Comparison of ENCODE assay signal across 14 mouse cellular contexts in genomic region chr11:25104432-25104831, GRCm38 (mm10).
A peak's percentile ranks its signal among the peaks of the same experiment; 100 is the strongest.
DNase-seq lines count a peak whose midpoint lies in the region; ATAC-seq and TF ChIP-seq lines count a peak whose summit lies in the region.
"Had no signal": no experiment of that assay in that cellular context is flagged by ENCODE, and none has a peak within 500 bp of the region (broad histone marks: within the 10 kb centered on the region; RNA-seq: fewer than 3 reads in every experiment).

No protein-coding gene starts in this region.

- H3K9me3 ChIP-seq in kidney, postnatal 0 days (replicated peaks; ENCODE audit: low read length): no peaks in the 10 kb centered on the region
- no peaks in the 10 kb centered on the region for H3K9me3 ChIP-seq in embryonic facial prominence, embryonic 11.5 days (replicated peaks; ENCODE audit: control insufficient read depth, low read length)
- no peaks in the 10 kb centered on the region for H3K9me3 ChIP-seq in limb, embryonic 12.5 days

- H3K27me3 ChIP-seq in kidney, postnatal 0 days (ENCODE audit: insufficient read depth, low read length): no peaks in the 10 kb centered on the region
- no peaks in the 10 kb centered on the region for H3K27me3 ChIP-seq in embryonic facial prominence, embryonic 11.5 days (ENCODE audit: control insufficient read depth, insufficient read depth, low read length)
- H3K27me3 ChIP-seq in limb, embryonic 12.5 days: no peaks in the 10 kb centered on the region

- DNase-seq in kidney, postnatal 0 days (ENCODE audit: low spot score): peak; percentile 54
- no peak for DNase-seq in kidney, postnatal 36 days
- peak; percentile 85 for DNase-seq in embryo, embryonic 10.5 days (ENCODE audit: low spot score)
- DNase-seq in embryonic facial prominence, embryonic 11.5 days (ENCODE audit: low spot score): peak; percentile 90
- DNase-seq in MN1 (ENCODE audit: low spot score): no peak
- no peak for DNase-seq in right cerebral cortex, adult 18-20 months
- DNase-seq in layer of hippocampus, adult 2 months (ENCODE audit: low spot score in 2 of 2): no peak
- DNase-seq: cerebellum, postnatal 25 days; kidney, adult 18-20 months; left cerebral cortex, postnatal 4 days; liver, postnatal 0 days; right cerebral cortex, postnatal 14 days had no signal

- no peak overlapping the region for H3K4me3 ChIP-seq in kidney, postnatal 0 days (replicated peaks; ENCODE audit: low read depth, low read length)
- no peak overlapping the region for H3K4me3 ChIP-seq in embryonic facial prominence, embryonic 11.5 days (ENCODE audit: low read depth, low read length)
- no peak overlapping the region for H3K4me3 ChIP-seq in limb, embryonic 12.5 days (replicated peaks)
- H3K4me3 ChIP-seq in layer of hippocampus, adult 2 months: no peak overlapping the region

- no peaks in the 10 kb centered on the region for H3K36me3 ChIP-seq in kidney, postnatal 0 days (ENCODE audit: insufficient read depth, low read length)
- H3K36me3 ChIP-seq in embryonic facial prominence, embryonic 11.5 days (replicated peaks; ENCODE audit: control insufficient read depth, insufficient read depth, low read depth, low read length): no peaks in the 10 kb centered on the region
- H3K36me3 ChIP-seq in limb, embryonic 12.5 days: no peaks in the 10 kb centered on the region

- 44% methylated on average over 8 of the region's 8 CpGs for WGBS in kidney, postnatal 0 days
- 17% methylated on average over 8 of the region's 8 CpGs for WGBS in embryonic facial prominence, embryonic 11.5 days
- 21% methylated on average over 8 of the region's 8 CpGs for WGBS in limb, embryonic 12.5 days

- ATAC-seq in kidney, postnatal 0 days (replicated peaks; ENCODE audit: low FRiP score, low read depth): peak; percentile 36; the same call in 1 of the 2 replicates
- peak; percentile 91 for ATAC-seq in embryonic facial prominence, embryonic 11.5 days (replicated peaks; ENCODE audit: insufficient number of reproducible peaks, low FRiP score, low TSS enrichment, low read depth)
- peak; percentile 59; the same call in 1 of the 2 replicates for ATAC-seq in limb, embryonic 12.5 days (ENCODE audit: insufficient number of reproducible peaks, insufficient read depth, low FRiP score, low TSS enrichment, low read depth)
- ATAC-seq: liver, postnatal 0 days had no signal

- TF ChIP-seq CTCF in kidney, postnatal 0 days (IDR thresholded peaks at IDR 0.05; ENCODE audit: low read depth): no peak
- no peak for TF ChIP-seq CTCF in layer of hippocampus, adult 2 months (conservative IDR thresholded peaks at IDR 0.05)

- no peak overlapping the region for H3K27ac ChIP-seq in kidney, postnatal 0 days
- H3K27ac ChIP-seq in embryonic facial prominence, embryonic 11.5 days (replicated peaks; ENCODE audit: low read depth, low read length): no peak overlapping the region
- H3K27ac ChIP-seq in limb, embryonic 12.5 days: no peak overlapping the region
- H3K27ac ChIP-seq in layer of hippocampus, adult 2 months: no peak overlapping the region
- H3K27ac ChIP-seq: macrophage had no signal

- H3K9ac ChIP-seq in kidney, postnatal 0 days (ENCODE audit: low read depth, low read length): no peak overlapping the region
- no peak overlapping the region for H3K9ac ChIP-seq in embryonic facial prominence, embryonic 11.5 days (replicated peaks; ENCODE audit: low read length)
- H3K9ac ChIP-seq in limb, embryonic 12.5 days (replicated peaks): no peak overlapping the region
- H3K9ac ChIP-seq: liver, postnatal 0 days had no signal

- H3K4me1 ChIP-seq in kidney, postnatal 0 days (replicated peaks; ENCODE audit: insufficient read depth, low read length): no peaks in the 10 kb centered on the region
- no peaks in the 10 kb centered on the region; the same call in 1 of the 2 replicates for H3K4me1 ChIP-seq in embryonic facial prominence, embryonic 11.5 days (ENCODE audit: control insufficient read depth, insufficient read depth, low read length)
- peaks cover 10% of the 10 kb centered on the region for H3K4me1 ChIP-seq in limb, embryonic 12.5 days (replicated peaks)

- no peak overlapping the region for H3K4me2 ChIP-seq in kidney, postnatal 0 days (ENCODE audit: low read length)
- H3K4me2 ChIP-seq in embryonic facial prominence, embryonic 11.5 days (ENCODE audit: low read depth, low read length): no peak overlapping the region
- H3K4me2 ChIP-seq in limb, embryonic 12.5 days: no peak overlapping the region

Comparison
In these comparisons a context has a peak if more than half of its experiments do, and no peak if none do; other contexts are left out.
1. DNase-seq: peak in kidney, postnatal 0 days (single experiment), embryo, embryonic 10.5 days (single experiment) and embryonic facial prominence, embryonic 11.5 days (single experiment); none in kidney, postnatal 36 days (0 of 2), MN1 (single experiment), right cerebral cortex, adult 18-20 months (single experiment) and layer of hippocampus, adult 2 months (0 of 2).
2. ATAC-seq: peak in every context shown above with its lines; median percentile 91 in embryonic facial prominence, embryonic 11.5 days; 59 in limb, embryonic 12.5 days; 36 in kidney, postnatal 0 days.